8 mouse cellular contexts compared by ENCODE assay signal in the genomic region with DNA sequence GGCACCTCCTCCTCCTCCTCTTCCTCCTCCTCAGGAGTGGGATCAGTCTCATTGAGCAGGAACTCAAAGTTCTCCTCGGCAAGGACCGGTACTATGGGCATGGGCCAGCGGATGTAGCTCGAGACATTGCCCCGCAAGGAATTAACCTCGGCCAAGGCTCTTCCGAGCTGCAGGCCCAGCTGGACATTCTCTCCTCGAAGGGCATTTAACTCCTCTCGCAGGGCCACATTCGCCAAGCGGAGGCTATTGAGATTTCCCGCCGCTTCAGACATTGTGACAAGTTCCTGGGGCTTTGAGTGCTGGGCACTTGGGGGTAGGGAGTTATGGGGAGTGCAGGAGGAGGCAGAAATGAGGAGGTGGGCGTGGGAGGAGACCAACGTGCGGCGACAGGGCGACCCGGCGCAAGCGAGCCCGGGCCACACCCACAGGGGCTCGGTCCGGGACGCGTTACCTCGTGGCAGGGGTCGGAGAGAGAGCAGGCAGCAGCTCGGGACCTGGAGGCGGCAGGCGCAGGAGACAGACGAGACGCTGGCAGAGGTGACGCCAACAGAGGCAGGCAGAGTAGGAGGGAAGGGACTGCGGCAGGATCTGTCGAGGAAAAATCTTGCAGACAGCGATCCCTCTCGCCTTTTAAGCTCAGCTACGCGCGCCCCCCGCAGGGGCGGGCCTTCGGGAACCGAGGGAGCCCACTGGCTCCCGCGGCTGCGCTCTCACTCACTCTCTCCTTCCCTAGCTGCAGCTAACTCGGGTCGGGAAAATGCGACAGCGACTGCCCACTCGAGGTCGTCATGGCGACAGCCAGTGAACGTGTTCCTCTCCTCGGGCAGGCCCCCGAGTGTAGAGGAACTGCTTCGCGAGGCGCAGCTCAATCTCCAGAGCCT. TPM values are rescaled to one million over a fixed set of nuclear protein-coding genes. Genes with fewer than 3 reads are reported as not detected.
A peak's percentile ranks its signal among the peaks of the same experiment; 100 is the strongest.
DNase-seq lines count a peak whose midpoint lies in the region; ATAC-seq and TF ChIP-seq lines count a peak whose summit lies in the region.

A gene (minus strand): TSS at position 714 of the 881 bp plus-strand sequence.

- peak; percentile 74 for ATAC-seq in Patski
- peak; percentile 91 for ATAC-seq in hindbrain, embryonic 13.5 days (ENCODE audit: low FRiP score)

- POLR2A ChIA-PET in Patski (lab: Charles Lee) = interaction anchor here (0.6 kb wide), 2 partner anchors 262 to 1892 kb away, joined by 3 to 4 read pairs; no protein-coding TSS in a partner anchor

- no peak for DNase-seq in Patski (ENCODE audit: low read depth, low spot score)
- peak; percentile 61 for DNase-seq in cerebellum, adult 9-11 months
- peak; percentile 38 to 63 for DNase-seq in frontal cortex, postnatal 25 days (ENCODE audit: low spot score in 2 of 2)
- peak; percentile 59 for DNase-seq in left cerebral cortex, adult 11 months (ENCODE audit: low spot score)
- DNase-seq in lung, postnatal 25 days (ENCODE audit: low spot score) = peak; percentile 77
- peak; percentile 92 for DNase-seq in retina, postnatal 1 day
- DNase-seq in urinary bladder, postnatal 25 days (ENCODE audit: low spot score) = peak; percentile 22

- no peaks in the 10 kb centered on the region for H3K36me3 ChIP-seq in hindbrain, embryonic 13.5 days

- peak within 1 kb of the TSS; percentile 65 for H3K4me2 ChIP-seq in hindbrain, embryonic 13.5 days

- no peak for TF ChIP-seq CTCF in Patski (IDR thresholded peaks at IDR 0.05)

- in situ Hi-C loops in Patski (cut with MboI; ENCODE audit: low pct_unique_long_range_greater_than_20kb) = no loop called here

- CTCF ChIA-PET in Patski (lab: Charles Lee) = interaction anchor here (1.2 kb wide), 2 partner anchors 17 to 117 kb away, joined by 3 to 4 read pairs; no protein-coding TSS in a partner anchor

- H3K27ac ChIP-seq in hindbrain, embryonic 13.5 days = peak within 1 kb of the TSS; percentile 86

- no peaks in the 10 kb centered on the region for H3K9me3 ChIP-seq in hindbrain, embryonic 13.5 days

- 23% methylated on average over 49 of the region's 61 CpGs for whole genome bisulfite sequencing in hindbrain, embryonic 13.5 days

- H3K4me1 ChIP-seq in hindbrain, embryonic 13.5 days (replicated peaks) = peaks cover 44% of the 10 kb centered on the region

- H3K9ac ChIP-seq in hindbrain, embryonic 13.5 days = peak within 1 kb of the TSS; percentile 80

- H3K27me3 ChIP-seq in Patski = peaks cover 12% of the 10 kb centered on the region
- H3K27me3 ChIP-seq in hindbrain, embryonic 13.5 days = 0 out of 2 replicates have a peak, but pooled peaks cover 21% of the 10 kb centered on the region

- H3K4me3 ChIP-seq in hindbrain, embryonic 13.5 days = peak within 1 kb of the TSS; percentile 55

RNA-seq across cellular contexts. Expression of the gene that starts here (rescaled TPM):
- 8.5 TPM for polyA plus RNA-seq in Patski (2021)
- 4.7 and 7.1 TPM in 2 replicates for polyA plus RNA-seq in hindbrain, embryonic 13.5 days (2015; fragmentation: Nextera tagmentation; extraction: Ambion mirVana)
